Mouse (Mus musculus) forebrain, embryonic 13.5 days (tissue): Measurements from ENCODE around the gene Vps4b. TPM values are rescaled to one million over a fixed set of nuclear protein-coding genes. Genes with fewer than 3 reads are reported as not detected.

Experiments
- ATAC-seq: fragments of 200-750 bp; cut with Nextera tagmentation; 2 replicates; pipeline ENCODE4 v1.8.0; 2017
- H3K27ac ChIP-seq: fragments of 300-500 bp; sonication (generic); 2 replicates; pipeline ENCODE4 v1.5.1; 2015; ENCODE audit warnings: inconsistent platforms, mild to moderate bottlenecking, moderate library complexity
- H3K27me3 ChIP-seq: fragments of 300-500 bp; sonication (generic); 2 replicates; pipeline ENCODE4 v1.6.1; 2015; ENCODE audit warnings: mild to moderate bottlenecking, inconsistent platforms
- H3K36me3 ChIP-seq: fragments of 300-500 bp; sonication (generic); 2 replicates; pipeline ENCODE4 v1.6.1; 2015; ENCODE audit warnings: mild to moderate bottlenecking, inconsistent platforms; ENCODE audit not compliant: poor library complexity, severe bottlenecking
- H3K4me1 ChIP-seq: fragments of 300-500 bp; sonication (generic); 2 replicates; pipeline ENCODE4 v1.6.1; 2015; ENCODE audit warnings: inconsistent platforms
- H3K4me2 ChIP-seq: fragments of 300-500 bp; sonication (generic); 2 replicates; pipeline ENCODE4 v1.6.1; 2015; ENCODE audit warnings: inconsistent platforms, mild to moderate bottlenecking, moderate library complexity
- H3K4me3 ChIP-seq: fragments of 300-500 bp; sonication (generic); 2 replicates; pipeline ENCODE4 v1.5.1; 2015; ENCODE audit warnings: mild to moderate bottlenecking, inconsistent platforms
- H3K9ac ChIP-seq: fragments of 300-500 bp; sonication (generic); 2 replicates; pipeline ENCODE4 v1.6.1; 2015; ENCODE audit warnings: mild to moderate bottlenecking, inconsistent platforms
- H3K9me3 ChIP-seq: fragments of 300-500 bp; sonication (generic); replicated peaks from 2 replicates; pipeline ENCODE4 v1.6.1; 2016; ENCODE audit warnings: inconsistent platforms
- WGBS: fragments of 180-500 bp; shearing (Covaris S2); methylation state at CpG from one replicate; pipeline ENCODE4 v1.1.7; 2015; 5-methylcytosine and 5-hydroxymethylcytosine counted together
- polyA plus RNA-seq: library from polyadenylated mRNA; unstranded; fragments of >200 nt; fragmentation: Nextera tagmentation; extraction: Ambion mirVana; gene quantifications from 2 replicates; pipeline ENCODE4 v1.2.1, GENCODE M21; 2015

Vps4b gene
- polyA plus RNA-seq: 51.6 and 55.2 TPM in 2 replicates

DNA sequence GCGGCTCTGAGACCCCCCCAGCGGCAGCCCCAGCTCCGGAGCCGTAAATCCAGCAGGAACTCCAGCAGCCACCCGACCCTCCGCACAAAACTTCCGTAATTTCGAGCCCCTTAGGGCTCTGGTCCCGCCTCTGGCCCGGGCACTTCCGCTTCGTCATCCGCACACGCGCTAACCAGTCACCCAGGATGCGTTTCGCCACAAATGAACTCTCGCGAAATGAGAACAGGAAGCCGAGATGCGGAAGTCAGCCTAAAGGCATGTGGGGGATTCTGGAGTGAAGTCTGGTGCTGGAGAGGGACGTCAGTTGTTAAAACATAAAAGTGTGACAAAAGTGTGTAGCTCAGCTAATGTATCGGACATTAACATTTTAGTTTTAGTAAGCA lies at the start of gene Vps4b:
TSS of gene Vps4b (minus strand) at position 187 of the 383 bp plus-strand sequence.
- no peaks in the 10 kb centered on the region for H3K9me3 ChIP-seq
- peak; percentile 99 for ATAC-seq
- under 1% methylated on average over 23 of the region's 23 CpGs for WGBS

DNA sequence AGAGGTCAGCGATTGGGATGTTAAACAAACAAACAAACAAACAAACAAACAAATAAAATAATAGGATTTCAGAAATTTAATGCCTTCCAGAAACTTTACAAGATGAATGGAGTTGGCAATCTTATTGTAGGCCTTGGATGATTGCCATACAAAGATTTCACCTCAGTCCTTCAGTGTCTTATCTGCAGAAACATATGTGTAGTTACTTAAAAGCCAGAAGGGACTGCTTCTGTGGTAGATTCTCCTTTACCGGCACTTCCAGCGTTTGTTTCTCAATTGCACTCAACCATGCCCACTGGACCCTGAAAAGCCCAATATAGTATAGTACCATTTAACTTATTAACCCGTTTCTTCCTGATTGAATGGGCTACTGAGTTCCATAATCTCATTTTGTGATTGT lies 32.3 kb upstream of the Vps4b start:
- Histone ChIP-seq H3K4me2 (no peak overlapping the region), H3K27me3 (no peaks in the 10 kb centered on the region), H3K4me3 (no peak overlapping the region), H3K9ac (no peak overlapping the region), H3K36me3 (no peaks in the 10 kb centered on the region), H3K27ac (no peak overlapping the region), H3K9me3 (no peaks in the 10 kb centered on the region), H3K4me1 (no peaks in the 10 kb centered on the region)
- ATAC-seq: no peak
- WGBS: 73% methylated on average over 4 of the region's 4 CpGs

More for the DNA sequence above, at the start of gene Vps4b:
- Histone ChIP-seq H3K9ac (peak within 1 kb of the TSS; percentile 99), H3K4me2 (peak within 1 kb of the TSS; percentile 74), H3K4me3 (peak within 1 kb of the TSS; percentile 94), H3K36me3 (no peaks in the 10 kb centered on the region), H3K27me3 (no peaks in the 10 kb centered on the region), H3K27ac (peak within 1 kb of the TSS; percentile 87), H3K4me1 (peaks cover 27% of the 10 kb centered on the region)

GRCm38 (mm10) chr1:106822297-106822696 lies 25.8 kb upstream of the Vps4b start:
- Histone ChIP-seq H3K9me3 (no peaks in the 10 kb centered on the region), H3K36me3 (no peaks in the 10 kb centered on the region), H3K4me3 (no peak overlapping the region), H3K4me1 (no peaks in the 10 kb centered on the region), H3K9ac (no peak overlapping the region), H3K27ac (no peak overlapping the region), H3K4me2 (no peak overlapping the region), H3K27me3 (no peaks in the 10 kb centered on the region)
- 79% methylated on average over 3 of the region's 3 CpGs for WGBS
- no peak for ATAC-seq

GRCm38 (mm10) chr1:106818323-106818722 lies 21.8 kb upstream of the Vps4b start:
- Histone ChIP-seq H3K4me3 (no peak overlapping the region), H3K27me3 (no peaks in the 10 kb centered on the region), H3K9me3 (no peaks in the 10 kb centered on the region), H3K9ac (no peak overlapping the region), H3K36me3 (no peaks in the 10 kb centered on the region), H3K4me1 (no peaks in the 10 kb centered on the region), H3K27ac (no peak overlapping the region), H3K4me2 (no peak overlapping the region)
- no peak for ATAC-seq
- 26% methylated on average over 4 of the region's 4 CpGs for WGBS

GRCm38 (mm10) chr1:106816766-106817165 lies 20.2 kb upstream of the Vps4b start:
- no peak for ATAC-seq
- no peaks in the 10 kb centered on the region for H3K9me3 ChIP-seq
- H3K9ac ChIP-seq: no peak overlapping the region
- H3K4me3 ChIP-seq: no peak overlapping the region
- H3K27me3 ChIP-seq: no peaks in the 10 kb centered on the region
- no peaks in the 10 kb centered on the region for H3K4me1 ChIP-seq
- no peak overlapping the region for H3K27ac ChIP-seq
- WGBS: 89% methylated on average over 11 of the region's 11 CpGs
- no peak overlapping the region for H3K4me2 ChIP-seq
- H3K36me3 ChIP-seq: no peaks in the 10 kb centered on the region

GRCm38 (mm10) chr1:106815265-106815664 lies 18.7 kb upstream of the Vps4b start:
- H3K4me2 ChIP-seq: no peak overlapping the region
- no peak overlapping the region for H3K9ac ChIP-seq
- H3K4me3 ChIP-seq: no peak overlapping the region
- H3K4me1 ChIP-seq: no peaks in the 10 kb centered on the region
- no peak for ATAC-seq
- H3K27me3 ChIP-seq: no peaks in the 10 kb centered on the region
- H3K36me3 ChIP-seq: no peaks in the 10 kb centered on the region
- 87% methylated on average over 6 of the region's 6 CpGs for WGBS
- no peaks in the 10 kb centered on the region for H3K9me3 ChIP-seq
- H3K27ac ChIP-seq: no peak overlapping the region

GRCm38 (mm10) chr1:106814864-106815263 lies 18.3 kb upstream of the Vps4b start:
- H3K4me1 ChIP-seq: no peaks in the 10 kb centered on the region
- ATAC-seq: no peak
- no peaks in the 10 kb centered on the region for H3K36me3 ChIP-seq
- H3K9ac ChIP-seq: no peak overlapping the region
- no peaks in the 10 kb centered on the region for H3K9me3 ChIP-seq
- H3K27me3 ChIP-seq: no peaks in the 10 kb centered on the region
- no peak overlapping the region for H3K4me2 ChIP-seq
- WGBS: 75% methylated on average over 5 of the region's 5 CpGs
- no peak overlapping the region for H3K4me3 ChIP-seq
- no peak overlapping the region for H3K27ac ChIP-seq

- Histone ChIP-seq H3K4me3 (no peak overlapping the region), H3K4me2 (no peak overlapping the region), H3K27ac (no peak overlapping the region), H3K9ac (no peak overlapping the region), H3K9me3 (no peaks in the 10 kb centered on the region), H3K4me1 (peaks cover 11% of the 10 kb centered on the region), H3K27me3 (no peaks in the 10 kb centered on the region), H3K36me3 (no peaks in the 10 kb centered on the region)
- no peak for ATAC-seq
- WGBS: 86% methylated on average over 3 of the region's 3 CpGs
These were observed 3.4 kb upstream of the Vps4b start for GRCm38 (mm10) chr1:106799931-106800330.

DNA sequence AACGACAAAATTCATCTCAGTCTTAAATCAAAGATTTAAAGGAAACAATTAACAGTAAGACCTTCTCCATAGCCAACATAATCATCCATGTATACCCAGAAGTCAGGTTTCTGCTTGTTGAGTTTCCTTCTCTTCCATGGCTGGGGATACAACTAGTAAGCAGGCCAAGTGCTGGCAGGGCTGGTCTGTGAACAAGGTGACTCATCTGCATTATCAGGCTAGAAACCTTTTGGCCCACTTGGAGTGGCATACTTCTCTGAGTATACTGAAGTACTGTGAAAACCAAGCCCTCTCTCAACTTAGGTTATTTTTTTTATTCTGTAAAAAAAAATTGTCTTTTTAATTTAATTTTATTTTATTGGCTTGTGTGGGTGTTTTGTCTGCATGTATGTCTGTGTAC lies 2.9 kb upstream of the Vps4b start:
- no peaks in the 10 kb centered on the region for H3K36me3 ChIP-seq
- ATAC-seq: no peak
- H3K9me3 ChIP-seq: no peaks in the 10 kb centered on the region
- H3K9ac ChIP-seq: no peak overlapping the region
- peaks cover 17% of the 10 kb centered on the region for H3K4me1 ChIP-seq
- no peak overlapping the region for H3K27ac ChIP-seq
- H3K4me2 ChIP-seq: no peak overlapping the region
- no peaks in the 10 kb centered on the region for H3K27me3 ChIP-seq
- H3K4me3 ChIP-seq: no peak overlapping the region
- WGBS: 65% methylated on average over 1 of the region's 1 CpGs

DNA sequence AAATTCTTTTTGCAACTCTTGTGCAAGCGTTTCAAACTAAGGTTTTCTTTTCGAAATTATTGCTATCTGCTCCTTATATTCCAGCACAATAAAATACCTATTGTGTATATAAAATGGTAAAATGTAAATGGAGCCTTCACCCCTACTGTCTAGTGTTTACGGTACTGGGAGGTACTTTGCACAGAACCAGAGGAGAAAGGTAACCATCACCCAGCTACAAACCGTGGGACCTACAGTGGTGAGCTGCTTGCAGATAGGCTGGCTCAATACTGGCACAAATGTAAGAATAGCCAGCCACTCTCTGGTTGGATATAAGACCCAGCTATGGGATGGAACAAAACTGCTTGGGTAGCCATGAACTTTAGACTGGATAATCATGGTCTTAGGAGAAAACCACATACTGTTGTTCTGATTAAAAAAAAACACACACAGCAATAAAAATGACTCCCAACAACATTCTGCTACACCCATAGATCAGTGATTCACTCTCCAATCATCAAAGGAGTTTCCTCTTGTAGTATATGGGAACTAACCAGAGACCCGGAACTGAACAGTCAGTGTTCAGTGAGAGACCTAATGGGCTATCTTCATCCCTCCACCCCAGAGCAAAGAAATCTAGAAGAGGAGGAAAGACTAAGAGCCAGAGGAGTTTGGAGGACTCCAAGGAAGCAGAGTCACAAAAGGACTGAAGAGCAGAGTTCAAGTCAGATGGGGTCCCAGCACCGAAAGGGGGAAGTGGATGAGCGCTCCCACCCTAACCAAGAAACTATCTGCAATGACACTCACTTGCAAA lies 655 bp upstream of the Vps4b start:
- Histone ChIP-seq H3K4me2 (peak overlapping the region; percentile 74), H3K27ac (no peak overlapping the region), H3K9me3 (no peaks in the 10 kb centered on the region), H3K9ac (no peak overlapping the region), H3K36me3 (no peaks in the 10 kb centered on the region), H3K4me3 (peak overlapping the region; percentile 94), H3K27me3 (no peaks in the 10 kb centered on the region), H3K4me1 (peaks cover 27% of the 10 kb centered on the region)
- 60% methylated on average over 7 of the region's 7 CpGs for WGBS
- peak; percentile 50 for ATAC-seq

DNA sequence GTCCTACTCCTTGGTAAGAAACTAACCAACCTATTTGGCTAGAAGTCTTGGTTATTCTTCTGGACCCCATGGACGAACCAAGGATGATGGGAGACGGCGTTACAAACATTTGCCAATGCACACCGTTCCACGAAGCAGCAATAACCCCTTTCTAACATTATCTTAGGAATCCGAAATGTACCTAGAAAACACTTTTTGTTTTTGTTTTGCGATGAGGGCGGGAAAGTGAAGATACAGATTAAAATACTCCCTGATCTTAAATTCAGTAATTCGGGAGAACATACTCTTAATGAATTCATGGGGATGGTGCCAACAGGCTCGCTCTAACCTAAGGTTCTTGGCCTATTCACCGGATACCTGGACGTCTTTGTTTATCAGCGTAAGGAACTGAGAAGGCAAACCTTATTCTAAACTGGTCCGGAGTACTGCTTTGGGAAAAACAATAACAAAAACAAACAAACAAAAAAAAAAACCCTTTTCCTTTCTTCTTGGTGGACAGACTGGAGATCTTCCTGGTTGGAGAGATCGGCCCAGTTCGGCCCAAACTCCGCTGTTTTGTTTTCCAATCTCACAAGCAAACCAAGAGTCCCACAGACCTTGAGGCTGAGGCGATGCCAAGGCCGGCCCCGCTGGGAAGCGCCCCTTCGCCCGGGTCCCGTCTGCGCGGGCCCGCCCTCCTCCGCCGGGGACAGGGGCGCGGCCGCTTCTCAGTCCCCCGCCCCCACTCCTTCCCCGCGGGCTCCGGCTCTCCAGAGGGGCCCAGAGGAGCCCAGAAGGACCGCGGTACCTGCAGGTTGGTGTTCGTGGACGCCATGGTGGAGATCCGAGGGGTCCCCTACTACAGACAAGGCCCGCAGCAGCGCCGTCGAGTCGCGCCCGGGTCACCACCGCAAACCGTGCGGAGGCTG lies 640 bp downstream of the Vps4b start:
- peak overlapping the region; percentile 74 for H3K4me2 ChIP-seq
- peak overlapping the region; percentile 99 for H3K9ac ChIP-seq
- WGBS: 4% methylated on average over 51 of the region's 51 CpGs
- H3K27me3 ChIP-seq: no peaks in the 10 kb centered on the region
- no peaks in the 10 kb centered on the region for H3K36me3 ChIP-seq
- peak overlapping the region; percentile 94 for H3K4me3 ChIP-seq
- ATAC-seq: no peak
- H3K4me1 ChIP-seq: peaks cover 27% of the 10 kb centered on the region
- H3K9me3 ChIP-seq: no peaks in the 10 kb centered on the region
- H3K27ac ChIP-seq: peak overlapping the region; percentile 87

DNA sequence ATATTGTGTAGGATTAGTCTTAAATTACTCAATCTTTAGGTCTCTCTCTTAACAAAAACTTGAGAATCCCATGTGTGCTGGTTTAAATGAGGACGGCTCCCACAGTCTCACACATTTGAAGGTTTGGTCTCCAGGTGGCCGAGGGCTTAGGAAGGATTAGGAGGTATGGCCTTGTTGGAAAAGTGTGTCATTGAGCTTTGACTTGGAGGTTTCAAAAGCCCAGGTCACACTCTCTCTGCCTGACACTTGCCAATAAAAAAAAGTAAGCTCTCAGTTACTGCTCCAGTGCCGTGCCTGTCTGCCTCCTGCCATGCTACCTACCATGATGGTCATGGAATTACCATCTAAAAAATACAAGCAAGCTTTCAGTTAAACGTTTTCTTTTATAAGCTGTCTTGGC lies 21.6 kb downstream of the Vps4b start:
- Histone ChIP-seq H3K9me3 (no peaks in the 10 kb centered on the region), H3K4me1 (no peaks in the 10 kb centered on the region), H3K4me2 (no peak overlapping the region), H3K27ac (no peak overlapping the region), H3K4me3 (no peak overlapping the region), H3K36me3 (peaks cover 78% of the 10 kb centered on the region), H3K9ac (no peak overlapping the region), H3K27me3 (no peaks in the 10 kb centered on the region)
- no peak for ATAC-seq
- WGBS: 83% methylated on average over 4 of the region's 4 CpGs
